Mouse (Mus musculus) limb, embryonic 14.5 days (tissue): Measurements from ENCODE around the gene Nbea. TPM values are rescaled to one million over a fixed set of nuclear protein-coding genes. Genes with fewer than 3 reads are reported as not detected.

Experiments
- ATAC-seq: fragments of 200-750 bp; cut with Nextera tagmentation; 2 replicates; pipeline ENCODE4 v1.8.0; 2017; ENCODE audit warnings: low read depth, moderate number of reproducible peaks, moderate TSS enrichment; ENCODE audit not compliant: low FRiP score
- DNase-seq: peaks from one replicate; pipeline ENCODE4 v3.0.0-alpha.2; 2015; ENCODE audit warnings: low spot score
- H3K27ac ChIP-seq: fragments of 300-500 bp; sonication (generic); replicated peaks from 2 replicates; pipeline ENCODE4 v1.5.1; 2014; ENCODE audit warnings: low read depth, mild to moderate bottlenecking, low read length, moderate library complexity, mixed read lengths
- H3K27me3 ChIP-seq: fragments of 300-500 bp; sonication (generic); 2 replicates; pipeline ENCODE4 v1.6.1; 2014; ENCODE audit warnings: low read length, mixed read lengths; ENCODE audit not compliant: control insufficient read depth, insufficient read depth
- H3K36me3 ChIP-seq: fragments of 300-500 bp; sonication (generic); 2 replicates; pipeline ENCODE4 v1.6.1; 2014; ENCODE audit warnings: mild to moderate bottlenecking, low read length, moderate library complexity, mixed read lengths; ENCODE audit not compliant: control insufficient read depth, insufficient read depth
- H3K4me1 ChIP-seq: fragments of 300-500 bp; sonication (generic); 2 replicates; pipeline ENCODE4 v1.6.1; 2014; ENCODE audit warnings: antibody characterized with exemption, low read length, mixed read lengths; ENCODE audit not compliant: control insufficient read depth, insufficient read depth
- H3K4me2 ChIP-seq: fragments of 300-500 bp; sonication (generic); replicated peaks from 2 replicates; pipeline ENCODE4 v1.6.1; 2014; ENCODE audit warnings: low read depth, mild to moderate bottlenecking, low read length, moderate library complexity; ENCODE audit not compliant: severe bottlenecking
- H3K4me3 ChIP-seq: fragments of 300-500 bp; sonication (generic); replicated peaks from 2 replicates; pipeline ENCODE4 v1.5.1; 2014; ENCODE audit warnings: low read length
- H3K9ac ChIP-seq: fragments of 300-500 bp; sonication (generic); 2 replicates; pipeline ENCODE4 v1.6.1; 2014; ENCODE audit warnings: mild to moderate bottlenecking, low read depth, low read length, moderate library complexity; ENCODE audit not compliant: severe bottlenecking
- H3K9me3 ChIP-seq: fragments of 300-500 bp; sonication (generic); 2 replicates; pipeline ENCODE4 v1.6.1; 2016; ENCODE audit warnings: low read length; ENCODE audit not compliant: control insufficient read depth
- POLR2A ChIP-seq: fragments of 200-500 bp; IDR thresholded peaks from 2 replicates; pipeline ENCODE4 v1.8.0; 2012; ENCODE audit warnings: inconsistent platforms, mild to moderate bottlenecking, moderate library complexity, borderline replicate concordance; ENCODE audit not compliant: insufficient read depth, insufficient read length; ENCODE audit errors: extremely low read depth
- WGBS: fragments of 180-500 bp; shearing (Covaris S2); extraction: QIAGEN DNeasy Blood & Tissue Kit; methylation state at CpG from one replicate; pipeline ENCODE4 v1.1.7; 2014; 5-methylcytosine and 5-hydroxymethylcytosine counted together
- polyA plus RNA-seq, 2 experiments: library from polyadenylated mRNA; depleted of rRNA in 1 of 2; stranded (reverse) in 1 of 2; unstranded in 1 of 2; fragments of >200 nt; fragmentation: Nextera tagmentation in 1 of 2; extraction: Ambion mirVana in 1 of 2; gene quantifications; 2 replicates each; pipeline versions ENCODE4 v1.2.1 to v1.2.3; 2012 to 2014

Gene Nbea
- polyA plus RNA-seq, 2 experiments = 20.6 to 34.1 TPM

- Histone ChIP-seq H3K4me2 (no peak overlapping the region), H3K9ac (no peak overlapping the region), H3K4me1 (peaks cover 43% of the 10 kb centered on the region), H3K27me3 (no peaks in the 10 kb centered on the region), H3K9me3 (no peaks in the 10 kb centered on the region), H3K4me3 (no peak overlapping the region), H3K27ac (no peak overlapping the region), H3K36me3 (no peaks in the 10 kb centered on the region)
- no peak for TF ChIP-seq POLR2A
- WGBS = 71% methylated on average over 6 of the region's 6 CpGs
- no peak for ATAC-seq
- no peak for DNase-seq
These were observed 592.8 kb downstream of the Nbea start for GRCm38 (mm10) chr3:55590727-55591126.

- H3K4me1 ChIP-seq = peaks cover 43% of the 10 kb centered on the region
- no peaks in the 10 kb centered on the region for H3K9me3 ChIP-seq
- no peak overlapping the region for H3K4me2 ChIP-seq
- no peaks in the 10 kb centered on the region for H3K27me3 ChIP-seq
- no peak for ATAC-seq
- DNase-seq = no peak
- no peak overlapping the region for H3K9ac ChIP-seq
- no peak overlapping the region for H3K27ac ChIP-seq
- H3K36me3 ChIP-seq = no peaks in the 10 kb centered on the region
- no peak for TF ChIP-seq POLR2A
- no peak overlapping the region for H3K4me3 ChIP-seq
- WGBS = 76% methylated on average over 2 of the region's 2 CpGs
These were observed 593.2 kb downstream of the Nbea start for GRCm38 (mm10) chr3:55590291-55590690.

- no peaks in the 10 kb centered on the region for H3K9me3 ChIP-seq
- H3K4me1 ChIP-seq = peaks cover 43% of the 10 kb centered on the region
- no peaks in the 10 kb centered on the region for H3K27me3 ChIP-seq
- H3K4me3 ChIP-seq = no peak overlapping the region
- 30% methylated on average over 8 of the region's 8 CpGs for WGBS
- H3K36me3 ChIP-seq = no peaks in the 10 kb centered on the region
- ATAC-seq = no peak
- no peak overlapping the region for H3K4me2 ChIP-seq
- no peak overlapping the region for H3K27ac ChIP-seq
- TF ChIP-seq POLR2A = no peak
- H3K9ac ChIP-seq = no peak overlapping the region
- no peak for DNase-seq
These were observed 594.0 kb downstream of the Nbea start for GRCm38 (mm10) chr3:55589402-55589944.

GRCm38 (mm10) chr3:55587972-55588946, 595.2 kb downstream of the Nbea start:
- Histone ChIP-seq H3K4me2 (peak overlapping the region; percentile 10; the same call in 1 of the 2 replicates), H3K9ac (no peak overlapping the region), H3K4me3 (no peak overlapping the region), H3K4me1 (peaks cover 43% of the 10 kb centered on the region), H3K36me3 (no peaks in the 10 kb centered on the region), H3K27ac (peak overlapping the region; percentile 70), H3K27me3 (no peaks in the 10 kb centered on the region), H3K9me3 (no peaks in the 10 kb centered on the region)
- peak; percentile 78 for ATAC-seq
- 8% methylated on average over 12 of the region's 12 CpGs for WGBS
- TF ChIP-seq POLR2A = no peak
- DNase-seq = peak; percentile 52

- no peaks in the 10 kb centered on the region for H3K27me3 ChIP-seq
- WGBS = 7% methylated on average over 12 of the region's 12 CpGs
- no peaks in the 10 kb centered on the region for H3K9me3 ChIP-seq
- no peaks in the 10 kb centered on the region for H3K36me3 ChIP-seq
- no peak overlapping the region for H3K4me2 ChIP-seq
- H3K27ac ChIP-seq = peak overlapping the region; percentile 70; the same call in 1 of the 2 replicates
- peak; percentile 50 for DNase-seq
- no peak overlapping the region for H3K4me3 ChIP-seq
- no peak for TF ChIP-seq POLR2A
- H3K4me1 ChIP-seq = peaks cover 43% of the 10 kb centered on the region
- ATAC-seq = peak; percentile 17; the same call in 1 of the 2 replicates
- H3K9ac ChIP-seq = no peak overlapping the region
These were observed 596.0 kb downstream of the Nbea start for GRCm38 (mm10) chr3:55587434-55587971.
